8 mouse cellular contexts compared by ENCODE assay signal in the genomic region with DNA sequence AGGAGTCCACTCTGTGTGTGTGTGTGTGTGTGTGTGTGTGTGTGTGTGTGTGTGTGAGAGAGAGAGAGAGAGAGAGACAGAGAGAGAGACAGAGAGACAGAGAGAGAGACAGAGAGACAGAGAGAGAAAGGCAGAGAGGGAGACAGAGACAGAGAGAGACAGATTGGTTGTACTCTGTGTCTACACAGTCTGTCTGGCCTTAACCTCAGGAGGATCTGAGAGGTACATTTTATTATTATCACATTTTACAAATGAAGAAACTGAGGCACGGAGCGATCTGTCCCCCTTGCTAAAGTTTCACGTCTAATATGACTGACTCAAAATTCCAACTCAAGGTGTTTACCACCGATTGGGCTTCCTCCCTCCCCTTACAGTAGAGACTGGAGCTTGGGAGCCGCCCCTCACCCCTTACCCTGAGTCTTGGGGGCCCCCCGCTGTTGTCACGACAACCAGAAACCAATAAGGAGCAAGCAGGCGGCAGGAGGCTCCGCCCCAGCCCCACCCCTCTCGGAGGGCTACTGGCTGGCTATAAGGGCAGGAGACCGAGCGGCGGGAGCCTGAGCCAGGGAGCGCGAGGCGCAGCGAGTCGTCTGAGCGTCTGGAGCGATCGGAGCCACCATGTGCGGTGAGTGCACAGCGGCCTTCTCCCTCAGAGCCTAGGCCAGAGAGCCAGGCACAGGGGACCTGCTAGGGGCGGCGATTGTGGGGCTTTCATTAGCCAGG. TPM values are rescaled to one million over a fixed set of nuclear protein-coding genes. Genes with fewer than 3 reads are reported as not detected.
DNase-seq lines count a peak whose midpoint lies in the region; ATAC-seq lines count a peak whose summit lies in the region.

A gene (plus strand): TSS at position 560 of the 723 bp plus-strand sequence.

- peak; percentile 38 for ATAC-seq in megakaryocyte, adult 5-6 weeks (ENCODE audit: poor library complexity, severe bottlenecking)

- peak; percentile 56 for DNase-seq in adrenal gland, adult 8-10 months
- peak; percentile 94 for DNase-seq in embryo, embryonic 11 days
- DNase-seq in gastrocnemius, postnatal 25 days = peak; percentile 85
- DNase-seq in induced T-regulatory cell, adult 2 months (ENCODE audit: low read depth) = peak; percentile 58
- peak; percentile 52 to 77 for DNase-seq in left cerebral cortex, adult 8-10 months (ENCODE audit: low spot score in 2 of 2)
- peak; percentile 72 for DNase-seq in right cerebral cortex, postnatal 25 days
- no peak for DNase-seq in MN1 (ENCODE audit: low spot score)

RNA-seq across cellular contexts. Expression of the gene that starts here (rescaled TPM):
- total RNA-seq in adrenal gland, adult 8-10 months (2022) = 1 to 10 TPM; 3.5 to 4.9 (median 4.4) TPM
- total RNA-seq in gastrocnemius, postnatal 25 days (2021) = 1 to 10 TPM; 5.5 to 6.5 TPM
- total RNA-seq in left cerebral cortex, adult 8-10 months (2022) = 1 to 10 TPM; 6.3 to 9.0 (median 7.9) TPM
- not detected in 2 replicates for total RNA-seq in megakaryocyte, adult 5-6 weeks (2015)
- total RNA-seq in megakaryocyte, adult 5-6 weeks (2017) = 0.11 and 0.28 TPM in 2 replicates

Comparison
In these comparisons a context has a peak if more than half of its experiments do, and no peak if none do; other contexts are left out.
1. Peak in ATAC-seq in megakaryocyte, adult 5-6 weeks; RNA of the gene not detected or under 1 TPM.